Mouse (Mus musculus) cerebellum, postnatal 25 days (tissue): ENCODE results near the gene Asz1.

ENCODE experiments used
- DNase-seq, 2 experiments: peaks; one replicate each; pipeline ENCODE4 v3.0.0; 2021; ENCODE audit warnings: mixed read lengths in 2 of 2

Asz1 gene

DNA sequence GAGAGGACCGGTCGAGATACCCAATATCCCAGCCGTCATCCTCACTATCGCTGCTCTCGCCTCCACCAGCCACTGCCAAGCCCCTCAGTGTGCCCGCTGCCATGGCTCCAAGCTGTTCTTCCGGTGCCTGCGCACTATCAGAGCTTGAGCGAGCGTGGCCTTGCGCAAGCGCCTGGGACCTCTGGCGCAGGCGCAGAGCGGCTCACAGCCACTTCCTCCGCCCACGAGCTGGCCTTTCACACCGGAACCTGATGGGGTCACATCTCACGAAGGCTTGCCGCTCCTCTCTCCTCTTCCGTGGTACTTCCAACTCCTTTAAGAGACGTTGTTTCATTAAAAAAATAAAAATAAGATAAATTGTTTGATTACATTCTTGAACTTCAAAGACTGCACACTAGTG, at the start of gene Asz1:
Gene Asz1 (minus strand): TSS at position 128 of the 400 bp plus-strand sequence.
- no peak for DNase-seq

- DNase-seq = peak; percentile 14 to 30
Observed at GRCm38 (mm10) chr6:18153031-18153430, 44.2 kb upstream of the Asz1 start.

GRCm38 (mm10) chr6:18135246-18135645, 26.4 kb upstream of the Asz1 start:
- no peak for DNase-seq

DNA sequence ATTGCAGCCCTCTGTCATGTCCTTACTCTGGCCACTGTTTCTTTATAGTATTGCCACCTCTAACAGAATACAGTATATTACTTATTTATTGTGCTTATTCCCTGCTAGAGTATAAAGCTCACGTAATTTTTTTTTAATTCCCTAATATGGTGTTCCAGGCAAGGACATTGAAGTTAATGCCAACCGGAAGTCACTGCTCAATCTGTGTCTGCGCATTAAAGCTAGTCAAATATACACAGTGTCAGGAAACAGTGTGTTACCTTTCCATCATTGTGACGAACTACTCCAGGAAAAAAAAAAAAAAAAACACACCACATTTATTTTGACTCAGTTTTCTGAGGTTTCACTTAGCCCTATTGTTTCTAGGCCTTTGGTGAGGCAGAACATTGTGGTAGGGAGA, 19.2 kb upstream of the Asz1 start:
- no peak for DNase-seq

DNA sequence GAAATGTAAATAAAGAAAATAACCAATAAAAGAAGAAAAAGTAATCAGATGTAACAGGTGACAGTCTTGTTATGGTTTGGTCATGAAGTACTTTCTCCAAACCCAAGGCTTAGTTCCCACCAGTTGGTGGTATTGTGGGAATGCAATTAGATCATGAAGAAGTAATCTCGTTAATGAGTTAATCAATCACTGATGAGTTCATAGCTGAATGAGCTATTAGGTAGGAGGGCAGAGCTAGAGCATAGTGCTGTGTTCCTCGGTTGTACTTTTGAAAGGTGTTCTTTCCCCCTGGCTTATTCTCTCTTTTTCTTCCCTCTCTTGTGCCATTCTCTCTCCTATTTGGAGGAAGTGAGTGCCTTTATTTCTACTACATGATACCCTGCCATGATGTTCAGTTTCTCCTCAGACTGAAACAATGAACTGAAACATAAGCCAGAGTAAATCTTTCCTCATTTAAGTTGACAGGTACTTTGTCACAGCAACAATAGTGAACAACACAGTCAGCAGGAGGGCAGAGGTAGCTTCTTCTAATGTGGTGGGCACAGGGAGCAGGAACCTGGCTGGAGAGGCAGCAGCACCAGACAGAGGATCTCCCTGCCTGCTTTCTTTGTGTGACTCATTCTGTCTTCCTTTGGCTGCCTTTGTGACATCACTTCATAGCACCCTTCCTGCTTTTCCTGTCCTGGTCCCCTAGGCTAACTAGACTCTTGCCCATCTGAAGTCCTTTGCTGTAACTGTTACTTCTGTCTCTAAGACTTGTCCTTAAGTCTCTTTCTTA, 18.5 kb upstream of the Asz1 start:
- no peak for DNase-seq

GRCm38 (mm10) chr6:18096861-18097260, 12.0 kb downstream of the Asz1 start:
- no peak for DNase-seq

DNA sequence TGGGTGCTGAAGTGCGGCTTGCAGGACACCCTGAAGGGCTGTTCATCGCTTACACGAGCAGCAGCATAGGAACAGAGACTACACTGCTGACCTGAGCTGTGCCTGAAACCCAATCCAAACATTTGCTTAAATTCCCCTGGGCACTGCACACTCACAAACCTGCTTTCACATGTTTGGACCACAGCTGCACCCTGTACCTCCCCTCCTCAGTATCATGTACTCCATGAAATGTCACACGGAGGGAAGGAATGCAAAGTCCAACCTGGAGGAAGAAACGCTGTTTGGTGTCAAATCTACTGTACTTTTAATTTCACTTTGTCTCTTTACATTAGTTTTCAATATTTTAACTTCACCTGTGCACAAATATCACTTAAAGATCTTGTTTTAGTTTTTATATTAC, 19.8 kb downstream of the Asz1 start:
- DNase-seq = no peak

GRCm38 (mm10) chr6:18087160-18087804, 21.6 kb downstream of the Asz1 start:
- DNase-seq = no peak

DNA sequence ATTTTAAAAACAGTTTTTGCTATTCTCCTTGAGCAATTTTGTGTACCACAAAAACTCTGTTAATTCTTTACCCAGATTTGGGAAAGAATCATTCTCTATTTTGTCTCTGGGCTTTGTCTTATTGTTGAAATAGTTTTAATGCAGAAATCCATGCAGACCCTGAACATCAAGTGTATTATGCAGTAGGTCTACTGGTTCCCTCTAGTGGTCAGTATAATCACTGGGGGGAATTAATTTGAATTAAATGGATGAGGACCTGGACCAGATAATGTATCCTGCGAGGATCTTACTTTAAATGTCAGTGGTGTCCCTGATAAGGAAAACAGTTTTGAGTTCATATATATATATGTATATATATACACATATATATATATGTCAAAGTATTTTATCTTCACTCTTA, 30.2 kb downstream of the Asz1 start:
- DNase-seq = no peak

- no peak for DNase-seq
Observed at GRCm38 (mm10) chr6:18076986-18077385, 31.9 kb downstream of the Asz1 start.

DNA sequence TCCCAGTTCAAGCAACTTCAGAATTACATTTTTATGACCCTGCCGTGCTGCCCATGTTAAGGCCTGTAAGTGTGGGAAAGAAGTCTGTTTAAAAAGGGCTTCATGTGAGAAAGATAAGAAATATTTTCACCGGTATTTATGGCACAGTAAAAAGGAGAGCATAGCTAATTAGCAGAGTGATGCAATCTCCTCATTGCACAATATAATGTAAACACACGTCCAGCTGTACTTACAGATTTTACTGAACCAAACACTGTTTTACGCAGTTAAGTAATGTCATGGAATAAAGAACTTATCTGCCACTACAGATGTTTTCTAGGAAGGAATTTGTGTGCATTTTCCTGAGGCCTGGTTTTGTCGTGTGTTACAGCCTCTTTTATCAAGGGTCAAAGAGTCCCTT, 32.3 kb downstream of the Asz1 start:
- no peak for DNase-seq

- no peak for DNase-seq
Observed at GRCm38 (mm10) chr6:18057899-18058298, 51.0 kb downstream of the Asz1 start.

- DNase-seq = no peak
Observed at GRCm38 (mm10) chr6:18051702-18052101, 57.2 kb downstream of the Asz1 start.

- DNase-seq = no peak
Observed at GRCm38 (mm10) chr6:18044299-18044698, 64.6 kb downstream of the Asz1 start.

- no peak for DNase-seq
Observed at GRCm38 (mm10) chr6:18043172-18043571, 65.7 kb downstream of the Asz1 start.

GRCm38 (mm10) chr6:18032271-18032670, 76.6 kb downstream of the Asz1 start:
- no peak for DNase-seq

DNA sequence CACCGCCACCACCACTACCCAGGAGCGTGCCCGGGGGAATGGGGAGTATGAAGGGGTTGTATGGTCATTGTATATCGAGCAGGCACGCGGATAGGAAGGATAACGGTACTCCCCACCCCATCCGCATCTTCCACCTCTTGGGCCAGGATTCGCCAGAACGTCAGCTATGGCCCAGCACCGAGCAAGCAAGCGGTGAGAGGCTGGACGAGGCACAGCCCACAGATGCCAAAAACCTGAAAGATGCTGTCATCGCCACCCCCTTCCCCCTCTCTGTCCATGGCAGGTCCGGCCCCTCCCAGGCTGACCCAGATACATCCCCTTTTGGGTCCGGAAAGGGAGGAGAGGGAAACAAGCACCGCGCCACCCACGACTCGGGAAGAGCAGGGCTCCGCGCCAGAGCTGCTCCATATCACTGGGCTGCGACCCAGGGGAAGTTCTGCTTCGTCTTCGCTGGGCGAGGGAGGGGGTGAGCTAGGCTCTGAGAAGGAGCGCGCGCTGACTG, 77.3 kb downstream of the Asz1 start:
- DNase-seq = peak; percentile 51 to 64

GRCm38 (mm10) chr6:18030868-18031508, 77.9 kb downstream of the Asz1 start:
- DNase-seq = peak; percentile 11 to 14

- DNase-seq = peak; percentile 18 to 23
Observed at GRCm38 (mm10) chr6:18029746-18030656, 78.9 kb downstream of the Asz1 start, which contains the start of gene Wnt2. Gene Wnt2 (minus strand): TSS chr6:18030585.

- DNase-seq = no peak
Observed at GRCm38 (mm10) chr6:18024133-18024794, 84.6 kb downstream of the Asz1 start.

DNA sequence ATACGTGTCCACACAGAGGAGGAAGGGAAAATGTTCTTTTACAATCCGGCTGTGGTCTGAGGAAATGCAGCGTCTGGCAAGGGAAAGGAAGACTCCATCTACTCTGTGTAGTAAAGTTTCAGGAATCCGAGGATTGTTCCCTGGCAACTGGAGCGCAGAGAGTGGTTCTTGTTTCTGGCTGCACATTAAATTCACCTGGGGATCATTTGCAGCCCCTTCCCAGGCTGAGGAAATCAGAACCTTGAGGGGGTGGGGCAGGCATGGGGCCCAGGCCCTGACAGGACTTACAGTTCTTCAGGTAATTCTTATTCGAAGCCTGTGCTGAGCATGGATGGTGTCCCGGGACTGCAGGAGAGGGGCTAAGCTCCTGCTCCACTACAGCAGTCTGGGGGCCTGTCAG, 95.5 kb downstream of the Asz1 start:
- DNase-seq = no peak

- no peak for DNase-seq
Observed at GRCm38 (mm10) chr6:18007356-18007755, 101.5 kb downstream of the Asz1 start.
